Mouse (Mus musculus) G1E (cell line): ENCODE data around the gene Map3k13.

Experiments used
- CTCF ChIP-seq: IDR thresholded peaks from 2 replicates; pipeline ENCODE4 v1.5.1; 2012; ENCODE audit warnings: low read depth, low read length, inconsistent platforms, mixed read lengths
- GATA1 ChIP-seq: IDR thresholded peaks from 2 replicates; pipeline ENCODE4 v1.6.1; 2012; ENCODE audit warnings: borderline replicate concordance, low read length, inconsistent platforms, mixed read lengths
- GATA2 ChIP-seq: IDR thresholded peaks from 2 replicates; pipeline ENCODE4 v1.6.1; 2012; ENCODE audit warnings: low read depth, low read length, inconsistent platforms, borderline replicate concordance
- POLR2AphosphoS5 ChIP-seq: IDR thresholded peaks from 2 replicates; pipeline ENCODE4 v1.6.1; 2012; ENCODE audit warnings: low read depth, low read length, inconsistent platforms; ENCODE audit not compliant: insufficient replicate concordance
- TAL1 ChIP-seq: conservative IDR thresholded peaks from 2 replicates; pipeline ENCODE4 v1.6.1; 2012; ENCODE audit warnings: low read depth, low read length, inconsistent platforms, mixed read lengths

- TF ChIP-seq CTCF, result no peak
- no peak for TF ChIP-seq GATA1
- TF ChIP-seq TAL1, result no peak
- no peak for TF ChIP-seq POLR2AphosphoS5
- no peak for TF ChIP-seq GATA2
Observed at GRCm38 (mm10) chr16:21977347-21977746, 183.2 kb downstream of the Map3k13 start.
